Mouse (Mus musculus): ENCODE results near the gene Neurod4.

The Neurod4 gene

DNA sequence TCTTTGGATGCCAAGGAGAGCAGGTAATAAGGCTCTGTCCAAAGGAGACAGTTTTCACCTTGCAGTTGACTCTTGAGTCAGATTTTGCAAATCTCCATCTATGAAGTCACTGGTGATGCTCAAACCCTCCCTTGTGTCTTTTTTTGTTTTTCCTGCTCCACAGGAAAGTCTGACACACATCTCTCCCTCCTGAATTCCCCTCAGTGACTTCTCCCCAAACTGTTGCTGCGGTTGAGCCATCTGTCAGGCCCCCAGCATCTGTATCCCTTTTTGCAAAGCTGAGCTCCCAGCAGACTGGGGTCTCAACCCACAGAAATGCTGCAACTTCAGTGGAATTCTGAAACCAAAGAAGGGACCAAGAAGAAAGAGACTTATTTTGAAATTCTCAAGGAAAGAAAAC lies 47.9 kb downstream of the Neurod4 start:
- no peak for DNase-seq

DNA sequence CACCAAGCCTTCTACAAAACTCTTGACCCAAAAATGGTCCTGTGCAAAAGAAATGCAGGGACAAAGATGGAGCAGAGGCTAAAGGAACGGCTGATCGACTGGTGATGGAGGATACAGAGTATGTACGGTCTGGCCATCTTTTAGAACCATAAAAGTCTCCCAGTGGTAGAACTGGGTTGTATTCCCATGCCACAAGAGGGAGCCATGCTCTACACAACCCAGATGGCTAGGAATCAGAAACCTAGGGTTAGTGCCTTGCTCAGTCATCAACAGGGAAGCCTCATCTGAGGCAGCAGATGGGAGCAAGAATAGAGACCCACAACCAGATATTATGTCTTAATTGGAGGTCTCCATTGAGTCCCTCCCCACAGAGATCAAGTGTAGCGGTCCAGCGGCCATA lies 50.5 kb downstream of the Neurod4 start:
- peak in 1 of 2 experiments; percentile 3 for DNase-seq

DNA sequence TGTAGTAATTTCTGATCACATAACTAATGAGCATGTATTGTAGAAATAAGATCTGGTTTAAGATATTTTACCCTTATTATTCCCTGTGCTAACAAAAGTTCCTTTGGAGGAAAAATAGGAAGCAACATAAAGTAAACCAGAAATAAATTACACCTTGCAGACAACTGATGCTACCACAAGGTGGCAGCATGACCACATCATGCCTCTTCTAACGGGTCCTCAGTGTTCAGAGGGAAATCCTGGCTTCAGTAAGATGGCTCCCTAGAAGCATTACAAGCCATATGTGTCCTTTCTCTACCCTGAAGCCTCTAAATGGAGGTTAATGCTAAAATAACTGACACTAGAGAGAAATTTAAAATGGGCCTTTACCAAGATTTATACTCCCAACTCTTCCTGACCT lies 51.8 kb downstream of the Neurod4 start:
- DNase-seq = peak; percentile 41 to 64

DNA sequence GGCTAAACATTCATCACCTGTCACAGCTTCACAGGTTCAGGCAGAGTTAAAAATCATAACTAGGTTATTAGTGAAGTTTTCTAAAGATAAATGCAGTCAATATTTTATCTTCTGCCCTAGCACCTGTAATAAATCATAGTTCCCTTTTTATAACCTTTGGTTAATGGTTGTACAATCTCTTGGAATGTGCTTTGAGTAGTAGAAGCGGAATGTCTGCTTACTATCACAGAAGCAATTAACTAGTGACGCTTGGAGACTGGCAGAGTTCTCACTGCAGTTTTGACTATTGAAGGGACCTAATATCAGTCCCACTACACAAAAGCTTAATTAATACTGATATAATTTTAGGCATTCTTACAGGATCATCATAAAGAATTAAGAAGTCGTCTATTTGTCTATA lies 55.0 kb downstream of the Neurod4 start:
- DNase-seq = no peak

All from cerebellum, adult 18-20 months (tissue).